Mouse (Mus musculus): ENCODE measurements around the gene Nhlrc2.

GRCm38 (mm10) chr19:56570781-56571180, 22.7 kb downstream of the Nhlrc2 start:
- TF ChIP-seq POLR2A (IDR thresholded peaks at IDR 0.05; ENCODE audit: low read depth, low read length) (no peak), SMC3 (IDR thresholded peaks at IDR 0.05; ENCODE audit: low read depth, low read length) (no peak), ZNF384 (IDR thresholded peaks at IDR 0.05; ENCODE audit: low read depth, low read length) (no peak), RCOR1 (conservative IDR thresholded peaks at IDR 0.05; ENCODE audit: low read depth, low read length) (no peak), MAX (IDR thresholded peaks at IDR 0.05; ENCODE audit: low read length) (no peak)
